Mouse (Mus musculus) myocyte (in vitro differentiated cells): ENCODE results near the gene Mgst3.

ENCODE experiments used
- CEBPB ChIP-seq: IDR thresholded peaks from 2 replicates; pipeline ENCODE4 v1.6.1; 2011; ENCODE audit warnings: mild to moderate bottlenecking, moderate library complexity; ENCODE audit not compliant: poor library complexity, insufficient read depth, severe bottlenecking
- POLR2A ChIP-seq: IDR thresholded peaks from one replicate; pipeline ENCODE4 v1.6.1; 2011; ENCODE audit warnings: low read depth, mild to moderate bottlenecking, control low read depth, moderate library complexity; ENCODE audit not compliant: insufficient read length

- TF ChIP-seq POLR2A (no peak), CEBPB (no peak)
Observed at GRCm38 (mm10) chr1:167331106-167331505, 62.5 kb downstream of the Mgst3 start.
